Mouse (Mus musculus) small intestine, adult 2 months (tissue): ENCODE measurements around the gene Trpm1.

ENCODE experiments used
- CTCF ChIP-seq: fragments of 200-500 bp; IDR thresholded peaks from 2 replicates; pipeline ENCODE4 v1.5.1; 2012; ENCODE audit warnings: low read depth, mild to moderate bottlenecking, control low read depth, inconsistent platforms, low read length, moderate library complexity, mixed read lengths; ENCODE audit not compliant: insufficient replicate concordance, insufficient read length; ENCODE audit errors: extremely low read depth
- POLR2A ChIP-seq: fragments of 200-500 bp; IDR thresholded peaks from 2 replicates; pipeline ENCODE4 v1.6.1; 2012; ENCODE audit warnings: low read depth, mild to moderate bottlenecking, control low read depth, inconsistent platforms, low read length, moderate library complexity

DNA sequence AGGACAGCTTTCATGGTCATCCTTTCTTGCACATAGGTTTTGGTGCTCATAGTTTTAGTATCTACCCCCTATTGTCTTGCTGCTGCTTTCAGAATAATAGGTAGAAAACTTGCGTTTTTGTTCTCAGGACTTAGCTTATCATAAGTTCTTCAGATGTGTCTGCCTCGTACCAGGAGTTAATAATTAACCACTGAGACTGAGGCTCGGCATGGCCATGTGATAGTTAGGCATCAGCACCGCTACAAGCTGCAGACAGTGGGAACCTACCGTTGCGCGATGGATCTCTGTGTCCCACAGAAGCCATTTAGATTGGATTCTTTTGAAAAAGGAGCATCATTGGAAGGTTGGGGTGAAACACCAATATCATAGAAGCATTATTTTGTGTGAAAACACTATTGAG, 159.2 kb downstream of the Trpm1 start:
- no peak for TF ChIP-seq POLR2A
- no peak for TF ChIP-seq CTCF
